Mouse (Mus musculus) embryonic facial prominence, embryonic 13.5 days (tissue): ENCODE results near the gene Mamstr. TPM values are rescaled to one million over a fixed set of nuclear protein-coding genes. Genes with fewer than 3 reads are reported as not detected.

Experiments used
- ATAC-seq: fragments of 200-750 bp; cut with Nextera tagmentation; 2 replicates; pipeline ENCODE4 v1.8.0; 2017; ENCODE audit warnings: low read depth; ENCODE audit not compliant: insufficient number of reproducible peaks, insufficient read depth, low FRiP score, low TSS enrichment
- H3K27ac ChIP-seq: fragments of 300-500 bp; sonication (generic); 2 replicates; pipeline ENCODE4 v1.5.1; 2015; ENCODE audit warnings: moderate library complexity, mild to moderate bottlenecking, inconsistent platforms
- H3K27me3 ChIP-seq: fragments of 300-500 bp; sonication (generic); 2 replicates; pipeline ENCODE4 v1.6.1; 2015; ENCODE audit warnings: mild to moderate bottlenecking, inconsistent platforms
- H3K36me3 ChIP-seq: fragments of 300-500 bp; sonication (generic); 2 replicates; pipeline ENCODE4 v1.6.1; 2015; ENCODE audit warnings: mild to moderate bottlenecking, inconsistent platforms
- H3K4me1 ChIP-seq: fragments of 300-500 bp; sonication (generic); 2 replicates; pipeline ENCODE4 v1.6.1; 2015; ENCODE audit warnings: inconsistent platforms
- H3K4me2 ChIP-seq: fragments of 300-500 bp; sonication (generic); 2 replicates; pipeline ENCODE4 v1.6.1; 2015; ENCODE audit warnings: moderate library complexity, mild to moderate bottlenecking, inconsistent platforms
- H3K4me3 ChIP-seq: fragments of 300-500 bp; sonication (generic); 2 replicates; pipeline ENCODE4 v1.5.1; 2015; ENCODE audit warnings: mild to moderate bottlenecking, inconsistent platforms
- H3K9ac ChIP-seq: fragments of 300-500 bp; sonication (generic); 2 replicates; pipeline ENCODE4 v1.6.1; 2015; ENCODE audit warnings: mild to moderate bottlenecking, inconsistent platforms
- H3K9me3 ChIP-seq: fragments of 300-500 bp; sonication (generic); 2 replicates; pipeline ENCODE4 v1.6.1; 2016; ENCODE audit warnings: inconsistent platforms
- WGBS: fragments of 180-500 bp; shearing (Covaris S2); methylation state at CpG from one replicate; pipeline ENCODE4 v1.1.7; 2015; ENCODE audit warnings: mixed read lengths; 5-methylcytosine and 5-hydroxymethylcytosine counted together
- polyA plus RNA-seq: library from polyadenylated mRNA; unstranded; fragments of >200 nt; fragmentation: Nextera tagmentation; extraction: Ambion mirVana; gene quantifications from 2 replicates; pipeline ENCODE4 v1.2.1, GENCODE M21; 2015

Mamstr gene
- polyA plus RNA-seq, 1 experiment from 2014 or later, result 5.2 TPM

- H3K27ac ChIP-seq, result peak overlapping the region; percentile 87
- H3K4me3 ChIP-seq, result 0 out of 2 replicates have a peak overlapping the region, but pooled peaks have one; percentile 18
- 17% methylated on average over 10 of the region's 10 CpGs for WGBS
- peak overlapping the region; percentile 57 for H3K9ac ChIP-seq
- H3K4me2 ChIP-seq, result peak overlapping the region; percentile 44
- no peaks in the 10 kb centered on the region for H3K36me3 ChIP-seq
- peaks cover 48% of the 10 kb centered on the region for H3K4me1 ChIP-seq
- no peaks in the 10 kb centered on the region for H3K27me3 ChIP-seq
- ATAC-seq, result no peak
- H3K9me3 ChIP-seq, result no peaks in the 10 kb centered on the region
These were observed 46.0 kb downstream of the Mamstr start for GRCm38 (mm10) chr7:45685811-45686210.

- 70% methylated on average over 3 of the region's 3 CpGs for WGBS
- Histone ChIP-seq H3K27ac (peak overlapping the region; percentile 87; the same call in 1 of the 2 replicates), H3K4me1 (peaks cover 48% of the 10 kb centered on the region), H3K9me3 (no peaks in the 10 kb centered on the region), H3K4me2 (0 out of 2 replicates have a peak overlapping the region, but pooled peaks have one; percentile 44), H3K27me3 (no peaks in the 10 kb centered on the region), H3K4me3 (no peak overlapping the region), H3K9ac (peak overlapping the region; percentile 21; the same call in 1 of the 2 replicates), H3K36me3 (no peaks in the 10 kb centered on the region)
- ATAC-seq, result no peak
These were observed 47.1 kb downstream of the Mamstr start for GRCm38 (mm10) chr7:45686841-45687240.

- no peak overlapping the region for H3K9ac ChIP-seq
- no peak overlapping the region for H3K4me3 ChIP-seq
- peaks cover 32% of the 10 kb centered on the region for H3K4me1 ChIP-seq
- H3K9me3 ChIP-seq, result no peaks in the 10 kb centered on the region
- H3K4me2 ChIP-seq, result no peak overlapping the region
- WGBS, result 56% methylated on average over 6 of the region's 6 CpGs
- ATAC-seq, result no peak
- H3K27me3 ChIP-seq, result no peaks in the 10 kb centered on the region
- no peak overlapping the region for H3K27ac ChIP-seq
- H3K36me3 ChIP-seq, result no peaks in the 10 kb centered on the region
These were observed 49.3 kb downstream of the Mamstr start for GRCm38 (mm10) chr7:45689099-45689498.

- Histone ChIP-seq H3K36me3 (no peaks in the 10 kb centered on the region), H3K27me3 (no peaks in the 10 kb centered on the region), H3K4me2 (no peak overlapping the region), H3K9ac (no peak overlapping the region), H3K4me1 (peaks cover 32% of the 10 kb centered on the region), H3K4me3 (no peak overlapping the region), H3K27ac (no peak overlapping the region), H3K9me3 (no peaks in the 10 kb centered on the region)
- no peak for ATAC-seq
- 76% methylated on average over 11 of the region's 11 CpGs for WGBS
These were observed 50.0 kb downstream of the Mamstr start for GRCm38 (mm10) chr7:45689800-45690199.

GRCm38 (mm10) chr7:45692364-45692763 lies 52.6 kb downstream of the Mamstr start:
- H3K4me2 ChIP-seq, result no peak overlapping the region
- H3K4me3 ChIP-seq, result no peak overlapping the region
- H3K27ac ChIP-seq, result no peak overlapping the region
- no peaks in the 10 kb centered on the region for H3K27me3 ChIP-seq
- no peaks in the 10 kb centered on the region for H3K9me3 ChIP-seq
- H3K9ac ChIP-seq, result no peak overlapping the region
- H3K4me1 ChIP-seq, result peaks cover 17% of the 10 kb centered on the region
- WGBS, result 74% methylated on average over 2 of the region's 2 CpGs
- no peak for ATAC-seq
- no peaks in the 10 kb centered on the region for H3K36me3 ChIP-seq

GRCm38 (mm10) chr7:45693921-45694591 lies 54.3 kb downstream of the Mamstr start, which contains the start of gene Sec1:
Gene Sec1, minus strand, starts transcription at chr7:45694402.
- 88% methylated on average over 50 of the region's 50 CpGs for WGBS
- H3K4me3 ChIP-seq, result no peak within 1 kb of the TSS
- peaks cover 12% of the 10 kb centered on the region for H3K27me3 ChIP-seq
- peaks cover 17% of the 10 kb centered on the region for H3K4me1 ChIP-seq
- H3K4me2 ChIP-seq, result no peak within 1 kb of the TSS
- peak; percentile 12; the same call in 1 of the 2 replicates for ATAC-seq
- no peaks in the 10 kb centered on the region for H3K9me3 ChIP-seq
- H3K36me3 ChIP-seq, result no peaks in the 10 kb centered on the region
- 0 out of 2 replicates have a peak within 1 kb of the TSS, but pooled peaks have one; percentile 36 for H3K9ac ChIP-seq
- peak within 1 kb of the TSS; percentile 75 for H3K27ac ChIP-seq

GRCm38 (mm10) chr7:45695098-45695497 lies 55.3 kb downstream of the Mamstr start:
- no peak overlapping the region for H3K4me3 ChIP-seq
- WGBS, result 6% methylated on average over 6 of the region's 6 CpGs
- peaks cover 26% of the 10 kb centered on the region for H3K4me1 ChIP-seq
- peak overlapping the region; percentile 75 for H3K27ac ChIP-seq
- no peak overlapping the region for H3K9ac ChIP-seq
- H3K36me3 ChIP-seq, result no peaks in the 10 kb centered on the region
- H3K4me2 ChIP-seq, result no peak overlapping the region
- ATAC-seq, result peak; percentile 18; the same call in 1 of the 2 replicates
- H3K27me3 ChIP-seq, result peaks cover 22% of the 10 kb centered on the region
- H3K9me3 ChIP-seq, result no peaks in the 10 kb centered on the region

Other genes with a start within 250 kb of the Mamstr start
- 285 and 299 TPM in 2 replicates for gene Snrnp70, start 244.2 kb upstream of the Mamstr start, polyA plus RNA-seq
- gene Kcna7, start 234.3 kb upstream of the Mamstr start, polyA plus RNA-seq, result not detected in 2 replicates
- 4.6 and 6.1 TPM in 2 replicates for gene Ntf5, start 226.3 kb upstream of the Mamstr start, polyA plus RNA-seq
- 0.41 and 1.2 TPM in 2 replicates for gene Lhb, start 219.2 kb upstream of the Mamstr start, polyA plus RNA-seq
- 38.0 and 39.6 TPM in 2 replicates for gene Gys1, start 205.1 kb upstream of the Mamstr start, polyA plus RNA-seq
- 141 and 148 TPM in 2 replicates for gene Ruvbl2, start 201.9 kb upstream of the Mamstr start, polyA plus RNA-seq
- 5,253 and 5,612 TPM in 2 replicates for gene Ftl1, start 180.1 kb upstream of the Mamstr start, polyA plus RNA-seq
- gene Bax, start 173.1 kb upstream of the Mamstr start, polyA plus RNA-seq, result 154 and 190 TPM in 2 replicates
- gene Tulp2, start 158.1 kb upstream of the Mamstr start, polyA plus RNA-seq, result 0.59 and 1.2 TPM in 2 replicates
- gene Gm45808, start 153.2 kb upstream of the Mamstr start, polyA plus RNA-seq, result not detected in 2 replicates
- gene Dhdh, start 151.2 kb upstream of the Mamstr start, polyA plus RNA-seq, result 4.5 TPM in 2 replicates
- 198 and 206 TPM in 2 replicates for gene Nucb1, start 129.6 kb upstream of the Mamstr start, polyA plus RNA-seq
- gene Ppp1r15a, start 113.7 kb upstream of the Mamstr start, polyA plus RNA-seq, result 22.9 and 23.0 TPM in 2 replicates
- gene Plekha4, start 113.6 kb upstream of the Mamstr start, polyA plus RNA-seq, result 2.9 and 3.8 TPM in 2 replicates
- gene Hsd17b14, start 85.1 kb upstream of the Mamstr start, polyA plus RNA-seq, result 0.25 and 0.83 TPM in 2 replicates
- gene Bcat2, start 69.8 kb upstream of the Mamstr start, polyA plus RNA-seq, result 67.1 and 68.4 TPM in 2 replicates
- 0.39 and 0.96 TPM in 2 replicates for gene Fgf21, start 24.5 kb upstream of the Mamstr start, polyA plus RNA-seq
- gene Fut1, start 22.7 kb upstream of the Mamstr start, polyA plus RNA-seq, result 1.9 and 2.3 TPM in 2 replicates
- gene Izumo1, start 18.2 kb upstream of the Mamstr start, polyA plus RNA-seq, result 0.27 and 0.39 TPM in 2 replicates
- gene Rasip1, start 12.5 kb upstream of the Mamstr start, polyA plus RNA-seq, result 8.0 and 8.8 TPM in 2 replicates
- gene Fut2, start 26.4 kb downstream of the Mamstr start, polyA plus RNA-seq, result 0.45 and 0.54 TPM in 2 replicates
- gene Ntn5, start 44.0 kb downstream of the Mamstr start, polyA plus RNA-seq, result 5.4 and 5.7 TPM in 2 replicates
- gene Sec1, start 54.4 kb downstream of the Mamstr start, polyA plus RNA-seq, result 6.3 and 6.8 TPM in 2 replicates
- 15.2 and 17.3 TPM in 2 replicates for gene Car11, start 59.9 kb downstream of the Mamstr start, polyA plus RNA-seq
- gene Dbp, start 65.1 kb downstream of the Mamstr start, polyA plus RNA-seq, result 7.8 and 10.2 TPM in 2 replicates
- gene Rpl18, start 75.5 kb downstream of the Mamstr start, polyA plus RNA-seq, result 936 and 1,128 TPM in 2 replicates
- gene Sphk2, start 78.0 kb downstream of the Mamstr start, polyA plus RNA-seq, result 34.4 and 34.9 TPM in 2 replicates
- 1.4 and 1.5 TPM in 2 replicates for gene Fam83e, start 81.2 kb downstream of the Mamstr start, polyA plus RNA-seq
- gene Spaca4, start 85.8 kb downstream of the Mamstr start, polyA plus RNA-seq, result not detected in 2 replicates
- gene Lmtk3, start 143.8 kb downstream of the Mamstr start, polyA plus RNA-seq, result 4.1 and 4.2 TPM in 2 replicates
- 7.7 and 8.4 TPM in 2 replicates for gene Sult2b1, start 144.7 kb downstream of the Mamstr start, polyA plus RNA-seq
- 133 and 138 TPM in 2 replicates for gene Cyth2, start 174.6 kb downstream of the Mamstr start, polyA plus RNA-seq
- 2.2 TPM in 2 replicates for gene Kcnj14, start 184.8 kb downstream of the Mamstr start, polyA plus RNA-seq
- 62.7 and 74.0 TPM in 2 replicates for gene Grwd1, start 191.0 kb downstream of the Mamstr start, polyA plus RNA-seq
- 62.6 and 74.4 TPM in 2 replicates for gene Kdelr1, start 232.8 kb downstream of the Mamstr start, polyA plus RNA-seq
- gene Grin2d, start 238.4 kb downstream of the Mamstr start, polyA plus RNA-seq, result 0.56 and 0.72 TPM in 2 replicates